Mouse (Mus musculus): ENCODE data around the gene Wwox.

Gene Wwox

DNA sequence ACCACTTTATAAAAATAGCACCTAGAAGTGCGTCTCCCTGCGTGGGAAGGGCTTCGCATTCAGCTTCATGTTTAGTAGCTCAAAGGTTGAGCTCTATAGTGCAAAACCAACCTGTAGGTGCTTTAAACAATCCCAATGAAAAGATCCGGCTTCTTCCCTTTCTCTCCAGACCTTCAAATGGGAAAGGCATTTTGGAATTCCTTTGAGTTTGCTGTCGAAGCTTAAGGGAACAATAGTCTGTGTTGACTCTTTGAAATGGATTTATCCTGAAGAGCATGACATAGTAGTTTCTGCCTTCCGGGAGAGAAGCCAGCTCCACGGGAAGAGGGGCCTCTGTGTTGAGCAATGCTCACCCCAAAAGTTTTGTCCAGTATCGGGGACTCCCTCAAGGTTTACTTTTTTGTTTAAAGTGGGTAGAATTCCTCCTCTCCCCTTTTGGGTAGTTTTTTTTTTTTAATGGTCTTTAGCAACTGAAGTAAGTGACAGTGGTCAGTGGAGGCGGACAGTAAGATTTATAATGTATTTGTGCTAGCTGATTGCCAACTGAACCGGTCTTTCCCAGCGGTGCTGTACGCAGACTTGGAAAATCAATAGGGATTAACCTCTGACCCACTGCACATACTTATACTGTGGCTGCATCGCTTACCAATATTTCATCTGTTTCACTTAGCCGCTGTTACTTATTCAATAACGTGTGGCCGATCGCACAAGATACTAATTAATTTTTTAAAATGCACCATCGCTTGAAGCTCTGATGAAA, 312.1 kb downstream of the Wwox start:
- no peak for DNase-seq

DNA sequence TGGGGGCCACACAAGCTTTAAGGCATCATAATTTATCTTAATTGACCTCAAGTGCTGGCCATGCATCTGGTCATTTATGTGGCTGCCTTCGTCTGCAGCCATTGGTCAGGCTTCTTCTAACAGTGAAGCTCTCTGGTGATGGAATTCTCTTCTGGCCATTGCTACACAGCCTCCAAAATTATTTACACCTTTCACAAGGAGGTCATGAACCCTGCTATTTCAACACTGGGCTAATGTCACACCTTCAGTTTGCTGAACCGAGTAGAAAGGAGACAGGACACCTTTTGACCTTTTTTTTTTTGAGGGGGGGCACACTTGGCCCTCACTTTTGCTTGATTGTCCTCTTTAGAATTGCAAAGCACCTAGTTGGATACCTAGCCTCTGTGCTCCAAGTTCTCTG, 320.2 kb downstream of the Wwox start:
- DNase-seq: no peak

DNA sequence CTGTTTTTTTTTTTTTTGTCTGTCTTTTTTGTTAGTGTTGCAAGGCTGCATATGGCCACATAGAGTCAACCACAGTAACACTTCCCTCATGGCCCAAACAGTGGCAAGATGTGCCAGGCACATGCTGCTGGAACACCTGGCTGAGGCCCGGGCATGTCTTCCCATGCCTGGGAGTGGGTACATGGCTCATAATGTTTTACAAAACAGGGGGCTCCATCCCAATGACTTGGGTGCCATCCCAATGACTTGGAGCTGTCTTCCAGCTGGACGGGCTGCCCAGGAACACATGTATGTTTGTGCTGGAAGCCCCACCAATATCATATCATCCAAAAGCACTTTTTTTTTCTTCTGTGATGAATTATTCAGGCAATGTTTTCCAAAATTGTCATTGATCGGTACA, 329.1 kb downstream of the Wwox start:
- no peak for DNase-seq

DNA sequence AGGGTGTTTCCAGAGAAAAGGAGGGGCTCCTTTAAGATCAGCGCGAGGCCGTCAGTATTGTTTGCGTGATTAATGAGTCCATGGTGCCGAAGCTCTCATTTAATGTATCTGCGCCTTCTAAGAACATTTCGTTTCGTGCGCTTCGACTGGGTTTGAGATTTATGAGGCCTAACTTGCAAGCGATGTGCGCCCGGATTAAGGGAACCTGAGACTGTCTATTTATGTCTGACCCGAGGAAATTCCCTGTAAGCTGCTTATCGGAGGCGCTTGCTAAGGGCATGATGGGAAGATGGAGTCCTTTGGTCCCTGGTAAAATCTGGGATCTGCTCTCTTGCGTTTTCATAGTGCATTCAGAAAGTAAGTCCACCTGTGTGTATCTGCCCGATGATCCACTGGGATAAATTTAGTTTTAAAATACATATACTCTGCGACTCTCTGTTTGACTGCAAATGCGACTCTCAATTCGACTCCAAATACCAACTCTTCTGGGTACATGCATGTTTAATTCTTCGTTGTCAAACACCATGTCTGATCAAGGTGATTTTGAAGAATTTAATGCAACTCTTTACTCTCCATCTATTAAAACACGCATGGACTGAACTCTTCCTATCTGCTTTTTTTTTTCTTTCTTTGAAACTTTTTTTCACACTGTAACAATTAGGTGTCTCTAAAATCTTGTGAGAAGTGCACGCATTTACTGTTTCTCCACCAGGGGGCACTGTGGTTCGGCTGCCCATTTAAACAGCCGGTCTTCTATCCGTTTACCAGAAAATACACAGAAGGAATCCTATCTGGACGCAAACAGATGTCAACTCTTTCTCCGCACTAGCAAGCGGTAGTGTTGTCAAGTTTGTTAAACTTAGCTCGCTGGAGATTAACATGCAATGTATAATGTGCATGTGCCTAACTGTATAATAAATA, 331.7 kb downstream of the Wwox start:
- DNase-seq: peak; percentile 84

DNA sequence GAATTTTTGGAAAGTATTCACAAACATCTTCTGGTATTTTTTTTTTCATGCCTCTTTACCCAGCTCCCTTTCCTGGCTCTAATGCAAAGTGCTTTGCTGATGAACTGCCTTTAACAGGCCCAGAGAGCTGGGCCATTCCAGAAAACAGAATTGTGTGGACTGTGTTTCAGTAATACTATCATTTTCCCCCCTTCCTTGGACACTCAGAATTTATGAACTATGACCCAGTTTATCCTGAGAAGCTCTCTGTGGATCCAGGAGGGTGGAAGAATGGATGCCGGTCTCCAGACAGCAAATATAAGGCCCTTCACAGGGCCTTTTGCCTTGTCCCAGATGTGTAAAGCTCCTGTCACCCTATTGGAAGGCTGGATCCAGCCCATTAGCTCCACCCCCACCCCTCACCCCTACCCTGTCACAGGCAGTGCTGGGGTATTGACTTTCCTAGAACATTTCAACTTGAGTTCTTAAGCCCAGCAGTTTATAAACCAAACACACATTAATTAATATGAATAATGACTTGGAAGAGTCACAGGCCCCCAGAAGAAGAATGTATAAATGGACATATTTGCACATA, 332.9 kb downstream of the Wwox start:
- no peak for DNase-seq

DNA sequence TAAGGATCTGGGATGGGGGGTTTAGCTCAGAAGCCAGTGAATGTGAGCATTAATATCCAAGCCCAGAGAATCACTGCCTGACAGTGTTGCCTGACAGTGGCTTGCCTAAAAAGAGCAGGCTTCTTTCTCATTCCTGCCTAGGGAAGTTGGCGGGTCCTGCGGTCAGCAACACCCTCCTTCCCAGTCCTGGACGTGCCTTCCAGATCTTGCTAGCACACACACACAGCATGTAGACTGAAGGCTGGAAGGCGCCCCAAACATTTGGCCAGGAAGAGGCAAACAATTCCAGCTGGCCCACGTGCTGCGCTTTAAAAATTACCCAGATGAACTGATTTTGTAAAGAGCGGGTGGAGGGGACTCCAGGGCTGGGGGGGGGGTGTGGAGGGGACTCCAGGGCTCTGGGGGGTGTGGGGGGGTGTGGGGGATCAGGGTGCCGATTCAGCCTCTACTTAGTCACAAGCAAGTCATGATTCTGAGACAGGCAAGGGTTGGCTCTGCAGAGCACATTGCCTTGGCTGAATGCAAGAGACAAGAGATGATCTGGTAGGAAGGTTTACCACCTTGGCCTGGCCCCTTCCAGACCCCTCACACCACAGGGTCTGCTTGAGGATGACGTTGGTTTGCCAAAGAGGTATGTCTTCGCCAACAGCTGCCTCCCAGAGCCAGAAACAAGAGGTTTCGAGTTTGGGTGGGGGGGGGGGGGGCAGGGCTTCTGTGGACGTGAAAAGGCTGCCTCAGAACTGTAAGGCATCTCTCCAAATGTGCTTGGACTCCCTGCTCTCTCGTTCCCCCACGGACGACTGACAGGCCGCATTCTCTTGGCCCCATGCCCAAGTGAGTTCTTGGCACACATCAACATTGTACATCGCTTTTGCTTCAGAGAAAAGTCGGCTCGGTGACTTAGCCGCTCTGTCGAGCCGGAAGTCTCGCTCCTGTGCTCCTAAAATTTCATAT, 334.3 kb downstream of the Wwox start:
- DNase-seq: peak; percentile 88

DNA sequence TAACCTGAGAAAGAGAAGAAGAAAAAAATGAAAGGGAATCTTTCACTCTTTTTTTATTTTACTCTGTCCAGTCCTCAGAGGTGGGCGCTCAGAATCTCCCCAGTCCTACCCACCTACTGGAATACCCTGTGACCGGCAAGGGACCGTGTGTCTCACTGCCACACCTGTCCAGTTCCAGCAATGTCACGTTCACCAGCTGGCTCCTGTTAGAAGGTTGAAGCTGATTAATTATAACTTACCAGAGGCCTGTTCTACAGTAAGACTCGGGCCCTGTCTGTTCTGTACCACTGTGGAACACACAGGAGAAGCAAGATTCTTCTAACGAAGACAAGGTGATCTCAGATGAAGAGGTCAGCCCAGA, 334.9 kb downstream of the Wwox start:
- no peak for DNase-seq

DNA sequence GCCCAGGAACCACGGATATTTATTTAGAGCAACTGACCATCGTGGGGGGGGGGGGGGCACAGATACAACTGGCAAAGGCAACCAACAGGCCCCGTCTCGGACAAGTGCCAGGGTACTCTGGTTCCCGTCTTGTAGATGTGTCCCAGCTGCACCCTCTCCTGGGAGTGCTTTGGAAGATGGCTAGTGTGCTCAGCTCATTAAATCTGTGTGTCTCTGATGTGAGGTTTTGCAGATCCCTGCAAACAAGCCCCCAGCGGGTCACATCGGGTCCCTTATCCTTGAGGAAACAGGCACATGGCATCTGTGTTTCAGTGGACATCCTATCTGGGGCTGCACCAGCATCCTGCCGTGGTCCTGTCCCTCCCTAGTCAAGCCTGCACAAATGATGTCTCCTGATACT, 336.1 kb downstream of the Wwox start:
- DNase-seq: no peak

DNA sequence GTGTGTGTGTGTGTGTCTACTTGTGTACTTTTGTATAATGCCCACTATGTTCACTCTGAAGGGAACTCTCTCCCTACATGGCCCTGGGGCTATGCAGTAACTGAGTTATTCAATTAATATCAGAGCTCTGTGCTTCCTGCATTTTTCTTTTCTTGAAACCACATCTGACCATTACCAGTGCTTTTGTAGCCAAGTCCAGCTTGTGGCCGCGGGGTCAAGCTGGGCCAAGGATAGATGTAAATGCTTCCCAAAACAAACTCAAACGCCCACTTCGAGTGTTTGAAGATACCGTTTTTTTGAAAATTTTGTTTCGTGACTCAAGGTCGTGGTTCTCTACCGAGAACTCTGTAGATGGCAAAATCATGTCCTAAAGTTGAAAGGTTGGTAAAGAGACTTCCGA, 337.2 kb downstream of the Wwox start:
- no peak for DNase-seq

DNA sequence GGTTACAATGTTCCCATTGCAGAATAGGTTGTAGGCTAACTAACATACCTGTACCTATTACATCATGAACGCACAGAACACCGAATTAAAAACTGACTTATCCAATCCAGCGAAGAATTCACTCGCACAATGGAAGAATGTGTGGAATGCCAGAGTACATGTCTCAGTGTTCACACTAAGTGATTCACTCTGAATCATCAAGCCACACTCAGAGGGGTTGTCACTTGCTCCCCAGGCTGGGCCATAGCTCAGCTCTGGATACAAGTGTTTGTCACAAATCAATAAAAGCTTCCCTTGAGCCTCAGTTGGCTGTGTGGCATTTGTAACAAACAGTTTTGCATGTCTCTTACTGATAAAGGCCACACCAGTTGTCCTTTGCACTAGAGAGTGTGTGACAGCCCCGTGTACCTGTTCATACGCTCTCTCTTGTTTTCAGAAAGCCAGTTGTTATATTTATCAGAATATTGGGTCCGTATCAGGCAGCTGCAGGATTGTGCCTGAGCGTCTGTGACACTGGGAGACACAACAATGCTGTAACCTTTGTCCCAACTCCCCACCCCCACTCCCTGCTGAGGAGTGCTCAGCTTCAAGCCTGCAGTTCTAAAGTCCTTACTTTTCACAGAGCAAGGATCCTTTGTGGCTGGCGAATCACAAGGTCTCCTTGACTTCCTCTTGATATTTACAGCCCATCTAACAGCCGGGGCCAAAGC, 338.0 kb downstream of the Wwox start:
- DNase-seq: no peak

DNA sequence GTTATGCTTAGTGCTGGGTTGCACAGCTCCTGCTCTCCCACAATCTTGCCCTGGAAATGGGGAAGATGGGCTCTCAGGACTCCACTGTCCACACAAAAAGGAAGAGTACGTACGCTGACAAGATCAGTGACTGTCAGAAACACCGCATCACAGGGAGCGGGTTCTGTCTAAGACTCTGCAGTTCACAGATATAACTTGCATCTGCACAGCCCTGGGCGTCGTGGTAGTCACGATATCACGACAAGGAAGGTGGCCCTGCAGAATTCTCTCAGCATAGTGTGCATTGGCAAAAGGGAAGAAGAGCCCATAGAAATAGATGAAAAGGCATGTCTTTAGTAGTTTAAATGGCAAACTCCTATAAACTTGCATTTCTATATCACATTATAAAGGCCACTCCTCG, 339.5 kb downstream of the Wwox start:
- DNase-seq: no peak

DNA sequence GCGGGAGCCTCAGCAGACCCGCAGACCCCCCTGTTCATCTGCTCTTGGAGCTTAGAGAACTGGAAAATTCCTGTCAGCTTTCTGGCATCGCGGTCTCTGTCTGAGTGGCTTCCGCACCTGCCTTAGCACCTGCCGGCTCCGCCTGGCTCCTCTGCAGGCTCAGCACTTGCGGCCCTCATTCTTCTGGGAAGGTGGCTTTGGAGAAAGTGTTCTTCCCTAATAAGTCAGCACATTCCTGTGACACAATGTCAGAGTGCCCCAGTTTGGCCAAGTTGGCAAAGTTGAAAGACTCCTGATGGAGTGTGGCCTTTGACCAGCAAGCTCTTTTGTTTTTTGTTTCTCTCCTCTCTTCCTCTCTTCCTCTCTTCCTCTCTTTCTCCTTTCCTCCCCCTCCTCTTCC, 343.9 kb downstream of the Wwox start:
- DNase-seq: no peak

DNA sequence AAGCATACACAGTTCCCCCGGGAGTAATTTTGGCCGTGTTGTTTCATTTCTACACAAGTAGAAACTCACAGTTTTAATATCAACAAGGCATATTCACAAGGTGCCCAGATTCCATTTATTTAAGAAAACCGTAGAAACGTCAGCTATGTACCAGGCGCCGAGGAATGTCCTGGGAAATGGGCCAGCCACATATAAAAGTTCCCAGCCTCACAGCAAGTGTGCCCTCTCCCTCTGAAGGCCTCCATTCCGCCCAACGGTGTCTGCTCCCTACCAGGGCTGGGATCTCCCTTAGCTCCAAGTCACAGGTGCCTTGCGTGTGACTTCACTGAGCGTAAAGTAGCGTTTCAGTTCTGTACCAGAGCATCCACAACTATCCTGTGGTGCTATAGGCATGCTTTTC, 346.4 kb downstream of the Wwox start:
- DNase-seq: no peak

DNA sequence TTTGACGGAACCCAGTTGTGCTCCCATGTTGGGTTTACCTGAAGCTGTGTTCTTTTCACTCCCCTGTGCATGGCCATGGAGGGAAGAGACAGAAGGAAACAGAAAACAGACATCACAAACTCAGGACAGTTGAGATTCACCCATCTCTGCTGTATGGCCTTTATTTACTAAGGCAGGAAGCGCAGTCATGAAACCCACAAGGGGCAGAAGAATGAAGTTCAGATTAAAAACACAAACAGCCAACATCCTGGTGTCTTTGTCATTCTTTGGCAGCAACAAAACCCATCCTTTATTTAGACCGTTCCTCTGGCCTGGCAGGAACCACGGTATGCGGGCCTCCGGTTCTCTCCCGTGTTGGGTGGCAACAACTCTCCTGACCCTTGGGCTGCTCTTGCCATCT, 350.2 kb downstream of the Wwox start:
- DNase-seq: no peak

DNA sequence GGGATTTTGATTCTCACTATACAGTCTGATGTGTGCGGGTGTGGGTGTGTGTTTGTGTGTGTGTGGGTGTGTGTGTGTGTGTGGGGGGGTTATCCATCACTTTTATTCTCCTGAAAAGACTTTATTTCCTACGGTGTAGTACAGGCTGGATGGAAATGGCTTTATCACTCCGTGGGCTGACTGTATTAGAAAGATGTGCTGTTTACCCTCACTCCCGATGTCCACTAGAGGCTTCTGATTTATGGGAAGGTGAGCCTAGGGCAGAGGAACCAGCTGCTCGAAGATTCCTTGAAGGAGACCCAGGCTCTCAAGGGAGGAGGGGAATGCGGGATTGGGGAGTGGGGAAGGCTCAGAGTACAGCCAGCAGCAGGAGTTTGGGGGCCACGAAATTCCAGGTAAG, 351.3 kb downstream of the Wwox start:
- no peak for DNase-seq

DNA sequence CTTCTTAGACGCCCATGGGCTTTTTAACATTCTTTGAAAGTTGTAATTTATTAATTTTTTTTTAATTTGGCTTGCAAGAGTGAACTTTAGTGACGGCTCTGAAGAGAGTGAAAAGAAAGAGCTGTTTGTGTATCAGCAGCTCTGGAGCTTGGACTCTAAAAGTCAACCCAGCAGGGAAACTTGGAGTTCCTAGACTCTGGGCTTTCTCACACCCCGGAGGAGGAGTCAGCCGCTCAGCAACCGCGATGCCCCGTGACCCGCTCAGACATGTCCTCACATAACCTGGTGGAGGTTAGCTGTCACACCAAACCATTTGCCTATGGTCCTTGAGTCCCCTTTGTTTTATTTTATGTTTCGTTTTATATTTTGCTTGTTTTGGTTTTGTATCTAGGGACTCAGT, 354.2 kb downstream of the Wwox start:
- DNase-seq: no peak

DNA sequence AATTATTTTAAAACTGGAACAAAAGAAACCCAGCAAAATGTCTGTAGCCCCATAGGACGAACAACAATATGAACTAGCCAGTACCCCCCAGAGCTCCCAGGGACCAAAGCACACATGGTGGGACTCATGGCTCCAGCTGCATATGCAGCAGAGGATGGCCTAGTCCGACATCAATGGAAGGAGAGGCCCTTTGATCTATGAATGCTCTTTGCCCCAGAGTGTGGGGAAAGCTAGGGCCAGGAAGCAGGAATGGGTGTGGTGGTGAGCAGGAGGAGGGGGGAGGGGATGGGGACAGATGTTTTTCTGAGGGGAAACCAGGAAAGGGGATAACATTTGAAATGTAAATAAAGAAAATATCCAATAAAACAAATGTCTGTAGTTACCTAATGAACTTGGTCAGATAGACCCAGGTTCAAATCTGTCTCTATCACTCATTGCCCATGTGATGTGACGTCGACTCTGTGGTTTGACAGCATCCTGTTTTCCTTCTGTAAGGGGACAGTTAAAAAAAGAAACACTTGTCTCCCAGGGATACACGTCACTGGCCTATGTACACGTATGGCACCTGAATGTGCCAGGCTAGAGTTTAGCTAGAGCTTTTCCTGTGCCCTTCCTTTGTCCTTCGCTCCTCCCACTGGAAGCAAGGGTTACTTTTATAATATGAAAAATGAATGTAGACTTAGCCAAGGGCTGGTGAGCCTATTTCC, 362.1 kb downstream of the Wwox start:
- DNase-seq: no peak

DNA sequence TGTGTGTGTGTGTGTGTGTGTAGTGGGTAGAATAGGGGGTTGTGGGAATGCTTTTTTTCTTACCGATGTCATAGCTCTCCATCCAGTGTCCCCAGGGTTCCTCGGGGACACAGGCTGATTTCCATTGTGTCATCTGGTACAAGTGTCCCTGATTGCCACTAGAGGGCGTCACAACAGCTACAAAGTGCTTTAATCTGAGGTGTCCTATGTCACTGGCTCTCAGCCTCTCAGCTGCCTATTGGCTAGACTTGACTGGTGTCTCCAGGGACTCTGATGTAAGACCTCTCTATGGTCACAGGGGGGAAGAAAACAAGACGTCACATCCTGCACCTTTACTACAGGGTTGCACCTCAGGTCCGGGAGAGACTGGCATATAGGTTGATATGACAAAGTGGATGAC, 363.7 kb downstream of the Wwox start:
- DNase-seq: no peak

DNA sequence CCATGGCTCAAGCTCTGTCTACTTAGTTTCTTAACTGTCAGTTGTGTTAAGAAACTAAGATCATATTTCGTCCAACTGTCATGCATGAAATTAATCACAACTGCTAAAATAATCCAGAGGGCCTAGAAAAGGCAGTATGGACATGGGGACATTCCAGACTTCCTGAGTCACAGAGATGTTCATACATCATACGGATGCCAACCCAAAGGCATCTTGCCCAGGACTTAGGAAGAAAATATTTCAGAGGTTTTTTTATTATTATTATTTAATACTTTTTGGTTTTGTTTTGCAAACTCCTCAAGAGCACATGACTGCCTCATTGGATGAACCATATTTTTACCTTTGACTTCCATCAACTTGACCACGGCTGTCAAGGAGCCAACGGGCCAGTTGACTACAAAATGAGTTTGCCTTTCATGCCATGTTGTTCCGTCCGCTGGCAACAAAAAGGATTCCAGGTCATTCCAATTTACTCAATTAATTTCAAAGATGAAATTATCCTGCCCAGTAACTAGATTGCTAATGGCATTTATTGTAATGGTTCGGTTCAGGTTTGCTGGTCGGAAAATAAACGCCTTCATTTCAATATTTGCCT, 367.5 kb downstream of the Wwox start:
- DNase-seq: no peak

DNA sequence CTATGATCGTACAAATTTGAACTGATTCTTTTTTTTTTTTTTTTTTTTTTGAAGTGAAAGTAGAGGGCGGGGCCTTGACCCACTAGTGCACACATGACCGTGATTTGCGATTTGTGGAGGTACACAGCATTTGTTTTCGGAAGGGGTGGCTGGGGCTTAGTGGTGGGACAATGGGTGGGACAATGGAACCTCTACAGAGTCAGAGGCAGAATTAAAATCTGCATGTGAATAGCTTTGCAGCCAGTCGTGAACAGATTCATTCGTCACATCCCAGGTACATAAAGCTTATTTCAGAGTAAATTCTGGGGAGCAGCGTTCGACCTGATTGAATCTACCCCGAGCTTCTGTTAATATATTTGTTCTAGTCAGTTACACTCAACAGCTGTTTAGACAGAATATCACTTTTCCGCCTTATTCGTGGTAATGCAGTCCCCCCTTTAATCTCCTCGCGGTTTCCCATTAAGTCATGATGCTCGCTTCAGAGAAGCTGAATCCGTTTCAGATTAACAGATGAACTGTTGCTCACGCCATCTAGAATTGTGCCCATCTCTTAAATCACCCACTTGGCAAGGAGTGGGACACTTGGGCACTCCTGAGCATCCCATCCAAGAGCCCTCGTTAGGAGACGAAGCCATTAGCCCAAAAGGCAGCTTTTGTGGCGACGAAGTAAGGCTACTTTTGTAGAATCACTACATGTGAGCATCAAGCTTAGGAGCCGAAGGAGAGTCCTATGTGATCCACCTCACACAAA, 368.4 kb downstream of the Wwox start:
- no peak for DNase-seq

All from cerebellum, adult 9-10 months (tissue).